In the genomic region with DNA sequence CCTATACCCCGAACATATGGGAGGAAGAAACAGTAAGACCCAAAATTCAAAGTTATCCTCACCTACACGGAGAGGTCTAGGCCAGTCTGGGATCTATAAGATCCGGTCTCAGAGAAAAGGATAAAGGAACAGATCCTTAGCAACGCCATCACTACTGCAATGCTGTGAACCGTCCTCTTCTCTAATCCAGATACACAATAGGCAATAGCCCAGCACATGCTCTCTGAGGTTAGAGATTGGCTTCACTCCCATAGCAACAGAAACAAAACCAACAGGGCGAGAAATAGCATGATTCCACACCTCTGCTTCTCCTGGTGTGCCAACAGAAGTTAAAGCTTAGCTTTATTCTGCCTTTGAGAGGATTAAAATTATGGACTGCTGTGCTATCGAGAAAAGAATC, we compare ENCODE assay signal across 19 mouse cellular contexts.
DNase-seq lines count a peak whose midpoint lies in the region; ATAC-seq and TF ChIP-seq lines count a peak whose summit lies in the region.
"Had no signal": no experiment of that assay in that cellular context is flagged by ENCODE, and none has a peak within 500 bp of the region (broad histone marks: within the 10 kb centered on the region; RNA-seq: fewer than 3 reads in every experiment).

No protein-coding gene starts in this region.

- H3K9ac ChIP-seq in forebrain, embryonic 13.5 days = no peak overlapping the region
- no peak overlapping the region for H3K9ac ChIP-seq in forebrain, embryonic 16.5 days (replicated peaks; ENCODE audit: low read depth, low read length)
- no peak overlapping the region for H3K9ac ChIP-seq in CH12.LX (ENCODE audit: insufficient read depth, low read depth)
- no peak overlapping the region for H3K9ac ChIP-seq in midbrain, embryonic 12.5 days (replicated peaks)
- H3K9ac ChIP-seq: limb, embryonic 15.5 days; liver, embryonic 15.5 days; stomach, embryonic 15.5 days had no signal

- H3K4me2 ChIP-seq in forebrain, embryonic 13.5 days = no peak overlapping the region
- H3K4me2 ChIP-seq in forebrain, embryonic 16.5 days (ENCODE audit: low read length) = no peak overlapping the region
- no peak overlapping the region for H3K4me2 ChIP-seq in CH12.LX (ENCODE audit: insufficient read depth, low read depth, poor library complexity, severe bottlenecking)
- no peak overlapping the region for H3K4me2 ChIP-seq in midbrain, embryonic 12.5 days (replicated peaks)
- H3K4me2 ChIP-seq: limb, embryonic 15.5 days; liver, embryonic 15.5 days; stomach, embryonic 15.5 days had no signal

- H3K4me3 ChIP-seq in forebrain, embryonic 13.5 days = no peak overlapping the region
- H3K4me3 ChIP-seq in forebrain, embryonic 16.5 days (replicated peaks; ENCODE audit: low read length) = no peak overlapping the region
- H3K4me3 ChIP-seq in CH12.LX (replicated peaks in 1 of 3; ENCODE audit: low read depth in 2 of 3, low read length in 2 of 3, poor library complexity in 1 of 3) = no peak overlapping the region
- H3K4me3 ChIP-seq in midbrain, embryonic 12.5 days = no peak overlapping the region
- H3K4me3 ChIP-seq: limb, embryonic 15.5 days; liver, embryonic 15.5 days; stomach, embryonic 15.5 days had no signal

- H3K4me1 ChIP-seq in forebrain, embryonic 13.5 days = peaks cover 7% of the 10 kb centered on the region; the same call in 1 of the 2 replicates
- peaks cover 12% of the 10 kb centered on the region for H3K4me1 ChIP-seq in forebrain, embryonic 16.5 days (replicated peaks; ENCODE audit: control insufficient read depth, insufficient read depth, low read length)
- no peaks in the 10 kb centered on the region for H3K4me1 ChIP-seq in CH12.LX (ENCODE audit: control insufficient read depth in 1 of 2, insufficient read depth in 2 of 2)
- no peaks in the 10 kb centered on the region for H3K4me1 ChIP-seq in midbrain, embryonic 12.5 days
- H3K4me1 ChIP-seq: limb, embryonic 15.5 days; liver, embryonic 15.5 days; stomach, embryonic 15.5 days had no signal

- H3K79me2 ChIP-seq in CH12.LX (replicated peaks; ENCODE audit: control insufficient read depth, extremely low read depth, insufficient read depth, poor library complexity, severe bottlenecking) = no peaks in the 10 kb centered on the region

- H3K27me3 ChIP-seq in forebrain, embryonic 13.5 days = no peaks in the 10 kb centered on the region
- no peaks in the 10 kb centered on the region for H3K27me3 ChIP-seq in forebrain, embryonic 16.5 days (replicated peaks; ENCODE audit: control insufficient read depth, insufficient read depth, low read length)
- H3K27me3 ChIP-seq in CH12.LX (replicated peaks) = no peaks in the 10 kb centered on the region
- H3K27me3 ChIP-seq in midbrain, embryonic 12.5 days = no peaks in the 10 kb centered on the region
- H3K27me3 ChIP-seq: limb, embryonic 15.5 days; liver, embryonic 15.5 days; stomach, embryonic 15.5 days had no signal

- peak; percentile 9 to 17 for DNase-seq in cerebellum, adult 18-20 months
- no peak for DNase-seq in cerebellum, adult 11-12 months
- no peak for DNase-seq in CH12.LX (ENCODE audit: extremely low read depth)
- no peak for DNase-seq in spleen, adult 18-20 months
- DNase-seq: adrenal gland, adult 8-10 months; embryo, embryonic 11 days; gastrocnemius, postnatal 36 days; right cerebral cortex, adult 18-20 months; thymus, adult 2 months had no signal

- H3K9me3 ChIP-seq in forebrain, embryonic 13.5 days (replicated peaks) = no peaks in the 10 kb centered on the region
- H3K9me3 ChIP-seq in forebrain, embryonic 16.5 days (ENCODE audit: control insufficient read depth, low read length) = no peaks in the 10 kb centered on the region
- no peaks in the 10 kb centered on the region for H3K9me3 ChIP-seq in CH12.LX (replicated peaks; ENCODE audit: low read length)
- H3K9me3 ChIP-seq in midbrain, embryonic 12.5 days = no peaks in the 10 kb centered on the region
- H3K9me3 ChIP-seq: limb, embryonic 15.5 days; liver, embryonic 15.5 days; stomach, embryonic 15.5 days had no signal

- no peak for TF ChIP-seq RAD21 in CH12.LX (IDR thresholded peaks at IDR 0.05; ENCODE audit: low read depth, low read length)

- H3K27ac ChIP-seq in forebrain, embryonic 13.5 days = no peak overlapping the region
- H3K27ac ChIP-seq in forebrain, embryonic 16.5 days (ENCODE audit: low read length) = no peak overlapping the region
- no peak overlapping the region for H3K27ac ChIP-seq in CH12.LX (ENCODE audit: insufficient read depth, low read depth)
- no peak overlapping the region for H3K27ac ChIP-seq in midbrain, embryonic 12.5 days (replicated peaks)
- H3K27ac ChIP-seq: limb, embryonic 15.5 days; liver, embryonic 15.5 days; macrophage; stomach, embryonic 15.5 days had no signal

- TF ChIP-seq EP300 in CH12.LX (IDR thresholded peaks at IDR 0.05; ENCODE audit: low read length) = no peak

- in situ Hi-C loops in CH12.LX (cut with MboI; ENCODE audit: low pct_ligation_motif_present, low pct_unique_long_range_greater_than_20kb, low sequenced_read_pairs) = no loop called here

- peak; percentile 53; the same call in 1 of the 2 replicates for ATAC-seq in forebrain, embryonic 13.5 days
- ATAC-seq in forebrain, embryonic 16.5 days = no peak
- ATAC-seq in midbrain, embryonic 12.5 days (ENCODE audit: low FRiP score, low read depth) = peak; percentile 44; the same call in 1 of the 2 replicates
- no peak for ATAC-seq in erythroblast, adult 5-6 weeks (replicated peaks; ENCODE audit: low FRiP score, poor library complexity, severe bottlenecking)
- ATAC-seq: intestine, embryonic 16.5 days; Patski had no signal

- dilution Hi-C loops in CH12.LX (cut with MboI; ENCODE audit: extremely low pct_ligation_motif_present, extremely low pct_unique_long_range_greater_than_20kb, low sequenced_read_pairs) = no loop called here

- no peak for TF ChIP-seq CTCF in CH12.LX (conservative IDR thresholded peaks at IDR 0.05 in 1 of 2, IDR thresholded peaks at IDR 0.05 in 1 of 2; ENCODE audit: low read depth in 2 of 2, low read length in 2 of 2)

- TF ChIP-seq POLR2A in CH12.LX (IDR thresholded peaks at IDR 0.05; ENCODE audit: low read depth, low read length) = no peak

- WGBS in forebrain, embryonic 13.5 days = 51% methylated on average over 7 of the region's 7 CpGs
- 53% methylated on average over 7 of the region's 7 CpGs for WGBS in forebrain, embryonic 16.5 days
- 23% methylated on average over 7 of the region's 7 CpGs for WGBS in midbrain, embryonic 12.5 days

- no peaks in the 10 kb centered on the region for H3K36me3 ChIP-seq in forebrain, embryonic 13.5 days (ENCODE audit: poor library complexity, severe bottlenecking)
- no peaks in the 10 kb centered on the region for H3K36me3 ChIP-seq in forebrain, embryonic 16.5 days (ENCODE audit: control insufficient read depth, insufficient read depth)
- no peaks in the 10 kb centered on the region for H3K36me3 ChIP-seq in CH12.LX (replicated peaks in 1 of 2; ENCODE audit: control insufficient read depth in 1 of 2, insufficient read depth in 1 of 2, low read length in 1 of 2)
- no peaks in the 10 kb centered on the region for H3K36me3 ChIP-seq in midbrain, embryonic 12.5 days
- H3K36me3 ChIP-seq: limb, embryonic 15.5 days; liver, embryonic 15.5 days; stomach, embryonic 15.5 days had no signal

TF ChIP-seq in CH12.LX, 34 proteins besides CTCF, POLR2A, EP300 and RAD21:
- TF ChIP-seq BHLHE40 (IDR thresholded peaks at IDR 0.05; ENCODE audit: low read depth, low read length) (0 out of 2 replicates have a peak, but pooled peaks have one; percentile 18), MAFK (IDR thresholded peaks at IDR 0.05; ENCODE audit: insufficient replicate concordance, low read length) (no peak)

Comparison
In these comparisons a context has a peak if more than half of its experiments do, and no peak if none do; other contexts are left out.
1. DNase-seq: peak in cerebellum, adult 18-20 months (2 of 2); none in cerebellum, adult 11-12 months (single experiment), CH12.LX (single experiment) and spleen, adult 18-20 months (0 of 2).
2. ATAC-seq: peak in forebrain, embryonic 13.5 days (single experiment) and midbrain, embryonic 12.5 days (single experiment); none in forebrain, embryonic 16.5 days (single experiment) and erythroblast, adult 5-6 weeks (single experiment).